Mouse (Mus musculus): Measurements from ENCODE around the gene Sim2.

Gene Sim2

DNA sequence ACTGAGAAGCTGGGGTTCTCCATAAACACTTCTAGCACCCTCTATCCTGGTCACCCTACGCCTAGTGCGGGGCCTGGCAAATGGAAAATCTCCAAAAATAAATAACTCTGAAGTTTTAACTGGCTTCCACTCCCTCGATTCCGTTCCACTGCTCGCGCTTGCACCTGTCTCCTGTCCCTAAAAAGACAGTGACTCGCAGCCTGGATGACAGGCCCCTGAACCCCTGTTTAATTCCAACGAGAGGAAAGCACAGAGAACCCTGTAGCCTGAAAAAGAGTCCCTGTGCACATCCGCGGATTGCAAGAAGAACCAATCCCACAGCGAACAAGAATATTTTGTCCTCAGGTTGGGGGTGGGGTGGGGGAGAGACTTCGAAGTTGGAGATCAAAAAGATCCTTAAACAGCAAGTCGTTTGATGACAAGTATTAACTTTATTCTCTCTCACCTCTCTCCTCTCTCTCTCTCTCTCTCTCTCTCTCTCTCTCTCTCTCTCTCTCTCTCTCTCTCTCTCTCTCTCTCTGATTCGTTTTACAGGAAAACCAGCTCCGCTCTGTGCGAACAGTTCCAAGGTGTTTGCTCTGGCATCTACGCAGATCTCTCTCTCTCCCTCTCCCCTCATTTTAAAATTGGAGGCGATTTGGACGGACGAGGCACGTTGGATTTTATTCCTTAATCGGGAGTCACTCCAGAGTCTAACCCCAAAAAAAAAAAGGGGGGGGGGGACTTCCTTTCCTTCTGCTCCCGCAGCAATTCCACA, 6.2 kb upstream of the Sim2 start:
- no peak for DNase-seq (ENCODE audit: low read depth, low spot score)

- DNase-seq (ENCODE audit: low read depth, low spot score) = no peak
Observed at GRCm38 (mm10) chr16:94079075-94079855, 5.5 kb upstream of the Sim2 start.

GRCm38 (mm10) chr16:94079856-94080555, 4.7 kb upstream of the Sim2 start:
- no peak for DNase-seq (ENCODE audit: low read depth, low spot score)

- DNase-seq (ENCODE audit: low read depth, low spot score) = no peak
Observed at GRCm38 (mm10) chr16:94081596-94081995, 3.1 kb upstream of the Sim2 start.

DNA sequence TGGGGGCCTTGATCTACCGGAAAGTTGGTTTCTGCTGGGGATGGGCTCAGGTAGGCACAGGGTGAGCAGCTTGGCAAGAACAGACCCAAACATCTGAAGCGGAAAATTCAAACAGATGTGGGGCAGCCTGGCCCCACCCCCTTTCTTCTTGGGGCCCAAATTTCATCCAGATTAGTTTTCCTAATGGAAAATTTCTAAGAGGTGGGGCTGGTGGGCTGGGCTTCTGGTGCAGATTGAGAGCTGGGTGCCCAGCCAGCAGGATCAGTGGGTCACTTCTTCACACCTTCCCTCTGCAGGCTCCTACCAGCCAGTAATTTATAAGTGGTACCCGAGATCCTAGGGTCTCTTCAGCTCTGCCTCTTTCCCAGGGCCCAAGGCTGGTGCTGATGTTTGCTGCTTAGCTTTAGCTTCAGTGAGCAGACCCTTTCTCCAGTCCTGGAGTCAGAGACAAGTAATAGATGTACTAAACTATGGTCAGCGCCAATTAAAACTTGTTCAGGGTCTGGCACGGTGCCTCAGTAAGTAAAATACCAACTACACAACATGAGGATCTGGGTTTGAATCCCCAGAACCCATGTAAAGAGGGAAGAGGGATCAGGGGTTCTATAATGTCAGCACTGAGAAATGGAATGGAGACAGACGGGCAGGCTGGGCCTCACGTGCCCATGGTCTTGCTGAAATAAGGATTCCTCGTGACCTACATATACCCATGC, 2.6 kb upstream of the Sim2 start:
- no peak for DNase-seq (ENCODE audit: low read depth, low spot score)

- DNase-seq (ENCODE audit: low read depth, low spot score) = no peak
Observed at GRCm38 (mm10) chr16:94082960-94083847, 1.5 kb upstream of the Sim2 start.

GRCm38 (mm10) chr16:94083848-94084525, 744 bp upstream of the Sim2 start:
- DNase-seq (ENCODE audit: low read depth, low spot score) = no peak

DNA sequence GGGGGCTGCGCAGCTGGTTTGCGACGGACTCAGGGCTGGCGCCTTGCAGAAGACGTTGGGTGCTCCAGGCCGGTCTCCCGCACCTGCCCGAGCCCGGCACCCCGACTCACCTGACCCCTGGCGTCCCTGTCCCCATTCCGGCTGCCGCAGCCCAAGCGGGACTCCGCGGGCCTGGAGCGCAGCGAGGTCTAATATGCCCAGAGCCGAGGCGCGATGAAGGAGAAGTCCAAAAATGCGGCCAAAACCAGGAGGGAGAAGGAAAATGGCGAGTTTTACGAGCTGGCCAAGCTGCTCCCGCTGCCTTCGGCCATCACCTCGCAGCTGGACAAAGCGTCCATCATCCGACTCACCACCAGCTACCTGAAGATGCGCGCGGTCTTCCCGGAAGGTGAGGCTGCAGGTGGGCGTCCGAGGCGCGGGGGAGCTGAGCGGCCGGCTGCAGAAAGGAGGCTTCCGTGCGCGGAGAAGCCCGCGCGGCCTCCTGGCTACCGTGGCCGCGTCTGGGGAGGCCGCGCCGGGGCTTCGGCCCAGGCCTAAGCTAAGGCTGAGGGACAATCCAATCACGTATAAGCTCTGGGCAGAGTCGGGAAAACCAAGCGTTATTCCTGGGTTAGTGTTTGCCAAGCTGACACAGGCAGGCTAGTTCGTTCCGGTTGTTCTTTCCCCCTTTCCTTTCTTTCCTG, 1.0 kb downstream of the Sim2 start:
- no peak for DNase-seq (ENCODE audit: low read depth, low spot score)

DNA sequence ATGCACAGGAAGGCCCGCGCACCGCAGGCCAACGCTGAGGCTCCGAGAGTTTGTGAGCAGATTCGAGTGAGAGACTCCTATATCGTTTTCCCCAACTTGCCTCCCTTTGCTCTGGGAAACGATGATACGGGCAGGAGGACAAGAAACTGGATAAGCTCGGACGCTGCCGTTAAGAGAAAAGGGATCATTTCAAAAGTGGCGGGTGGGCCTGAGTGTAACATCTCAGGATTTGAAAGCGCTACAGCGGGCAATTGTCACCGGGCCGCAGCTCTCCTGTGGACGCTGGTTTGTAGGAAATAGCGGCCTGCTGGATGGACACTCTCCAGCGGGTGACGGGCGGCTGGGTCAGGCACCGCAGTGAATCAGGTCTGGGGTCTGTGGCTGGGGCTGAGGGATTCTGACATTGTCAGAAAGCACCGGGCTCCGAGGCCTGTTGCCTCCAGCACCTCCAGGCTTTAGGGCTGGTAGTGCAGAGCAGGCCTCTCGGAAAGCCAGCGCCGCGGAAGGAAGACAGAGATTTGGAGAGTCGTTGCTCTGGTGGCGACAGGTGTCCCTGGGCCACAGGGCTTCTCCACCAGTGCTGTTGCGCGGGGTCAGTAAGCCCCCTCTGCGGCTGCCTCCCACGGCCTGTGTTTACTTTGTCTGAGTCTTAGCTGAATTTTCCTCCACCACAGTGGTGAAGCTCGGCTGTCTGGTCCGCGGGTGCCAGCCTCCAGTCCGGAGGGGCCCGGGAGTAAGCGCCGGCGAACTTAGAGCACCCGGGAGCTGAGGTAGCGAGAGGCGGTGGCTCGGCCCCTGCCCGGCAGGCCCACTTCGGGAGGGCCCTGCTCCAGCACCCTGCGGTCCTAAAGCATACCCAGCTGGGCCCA, 2.2 kb downstream of the Sim2 start:
- DNase-seq (ENCODE audit: low read depth, low spot score) = no peak

GRCm38 (mm10) chr16:94087570-94088225, 3.0 kb downstream of the Sim2 start:
- DNase-seq (ENCODE audit: low read depth, low spot score) = no peak

GRCm38 (mm10) chr16:94088226-94088748, 3.6 kb downstream of the Sim2 start:
- DNase-seq (ENCODE audit: low read depth, low spot score) = no peak

DNA sequence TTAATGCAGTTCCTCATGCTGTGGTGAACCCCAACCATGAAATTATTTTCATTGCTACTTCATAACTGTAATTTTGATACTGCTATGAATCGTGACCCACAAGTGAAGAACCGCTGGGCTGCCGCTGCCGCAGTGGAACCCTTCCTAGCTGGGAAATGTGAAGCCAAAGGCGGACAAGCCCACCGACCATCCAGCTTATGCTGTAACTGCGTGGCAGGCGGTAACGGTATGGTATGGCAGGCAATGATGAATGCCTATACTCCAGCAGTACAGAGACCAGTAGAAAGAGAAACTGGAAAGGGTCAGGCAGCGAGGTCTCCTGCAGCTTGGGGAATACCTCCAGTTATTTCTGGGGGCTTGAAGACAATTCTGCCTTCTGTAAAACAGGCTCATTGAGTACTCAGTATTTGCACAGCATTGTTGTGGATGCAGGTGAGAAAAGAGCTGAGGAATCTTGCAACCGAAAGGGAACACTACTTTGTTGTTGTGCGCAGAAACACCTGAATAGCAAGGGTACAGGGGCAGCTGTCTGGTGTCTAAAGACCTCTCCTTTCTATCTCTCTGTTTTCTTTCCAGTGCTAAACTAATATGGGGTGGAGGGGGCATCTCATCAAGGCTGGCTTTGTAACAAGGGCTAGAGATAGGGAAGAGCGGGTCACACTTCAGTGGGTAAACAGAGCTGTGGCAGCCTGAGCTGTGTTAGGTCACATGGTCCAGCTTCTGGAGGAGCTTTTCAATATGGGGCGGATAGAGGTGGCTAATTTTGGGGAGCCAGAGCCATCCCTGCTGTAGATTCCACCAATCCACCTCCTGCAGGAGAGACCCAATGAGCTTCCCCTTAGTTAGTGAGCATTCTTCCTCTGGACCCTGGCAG, 4.3 kb downstream of the Sim2 start:
- DNase-seq (ENCODE audit: low read depth, low spot score) = no peak

DNA sequence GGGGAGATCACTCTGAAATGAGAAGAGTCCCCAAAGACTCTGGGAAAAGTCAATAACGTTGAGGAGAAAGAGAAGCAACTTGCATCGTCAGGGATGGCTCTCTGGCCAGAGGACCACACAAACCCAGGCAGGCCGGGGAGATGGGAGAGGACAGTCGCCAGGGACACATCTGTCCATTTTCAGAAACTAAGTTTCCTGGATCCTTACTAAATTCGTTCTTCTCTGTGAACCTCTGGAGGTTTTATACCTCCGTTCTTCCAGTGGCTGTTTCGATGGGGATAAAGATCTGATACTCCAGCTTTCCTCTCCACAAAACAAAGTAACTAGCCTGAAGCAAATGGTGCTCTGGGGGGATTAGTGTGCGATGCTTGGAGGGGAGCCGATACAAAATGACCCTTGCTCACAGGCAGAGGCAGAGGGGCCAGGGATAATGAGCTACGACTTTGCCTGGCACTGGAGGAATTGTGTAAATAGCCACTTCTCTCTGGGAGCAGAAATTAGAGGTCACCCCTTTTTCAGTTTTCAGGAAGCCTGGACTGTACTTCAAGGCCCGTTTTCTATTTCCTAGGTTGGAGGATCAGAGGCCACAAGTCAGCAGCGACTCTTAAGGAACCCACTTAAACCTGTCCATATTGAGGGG, 7.9 kb downstream of the Sim2 start:
- DNase-seq (ENCODE audit: low read depth, low spot score) = no peak

DNA sequence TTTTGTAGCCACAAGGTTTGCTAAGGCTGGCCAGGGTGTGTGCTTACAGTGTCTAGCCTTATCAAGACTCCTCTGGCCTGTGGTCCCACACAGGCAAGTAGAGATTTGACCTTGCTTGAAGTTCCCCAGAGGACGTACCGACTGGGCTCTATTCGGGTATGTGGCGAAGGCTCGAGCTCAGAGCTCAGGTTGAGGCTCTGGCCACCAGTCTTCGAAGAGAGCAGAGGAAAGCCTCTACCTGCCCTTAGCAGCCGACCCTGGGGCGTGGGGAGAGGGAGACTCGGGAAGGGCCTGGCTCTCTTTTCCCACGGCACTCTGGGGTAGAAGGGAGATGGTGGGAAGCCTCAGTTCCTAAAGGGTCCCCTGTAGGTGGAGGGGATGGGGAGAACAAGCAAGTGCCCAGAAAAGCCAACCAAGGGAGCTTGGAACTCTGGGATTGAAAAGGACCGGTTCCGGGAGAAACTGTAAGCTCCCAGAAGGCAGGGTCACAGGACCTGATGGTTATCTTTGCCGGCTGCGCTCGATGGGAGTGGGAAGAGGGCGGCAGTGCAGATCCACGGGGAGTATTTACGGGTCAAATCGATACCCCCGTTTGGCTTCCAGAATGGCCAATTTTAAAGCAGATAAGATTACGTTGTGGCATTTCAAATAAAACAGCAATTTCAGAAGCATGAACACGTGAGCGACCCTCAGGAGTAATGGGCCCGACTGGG, 8.6 kb downstream of the Sim2 start:
- no peak for DNase-seq (ENCODE audit: low read depth, low spot score)

- no peak for DNase-seq (ENCODE audit: low read depth, low spot score)
Observed at GRCm38 (mm10) chr16:94094251-94095108, 9.7 kb downstream of the Sim2 start.

All from forelimb bud, embryonic 11.5 days (tissue).